Mouse (Mus musculus) stomach, embryonic 14.5 days (tissue): Measurements from ENCODE around the gene Adamts14. TPM values are rescaled to one million over a fixed set of nuclear protein-coding genes. Genes with fewer than 3 reads are reported as not detected.

ENCODE experiments used
- ATAC-seq: fragments of 200-750 bp; cut with Nextera tagmentation; 2 replicates; pipeline ENCODE4 v1.8.0; 2017; ENCODE audit warnings: low read depth, moderate TSS enrichment; ENCODE audit not compliant: insufficient number of reproducible peaks, insufficient read depth, low FRiP score
- H3K27ac ChIP-seq: fragments of 300-500 bp; sonication (generic); 2 replicates; pipeline ENCODE4 v1.5.1; 2014; ENCODE audit warnings: mild to moderate bottlenecking, low read length, moderate library complexity, mixed read lengths
- H3K27me3 ChIP-seq: fragments of 300-500 bp; sonication (generic); 2 replicates; pipeline ENCODE4 v1.6.1; 2014; ENCODE audit warnings: low read length, control low read depth, mixed read lengths; ENCODE audit not compliant: control insufficient read depth, insufficient read depth
- H3K36me3 ChIP-seq: fragments of 300-500 bp; sonication (generic); 2 replicates; pipeline ENCODE4 v1.6.1; 2014; ENCODE audit warnings: mild to moderate bottlenecking, control low read depth, low read length, moderate library complexity, mixed read lengths; ENCODE audit not compliant: control insufficient read depth, insufficient read depth
- H3K4me1 ChIP-seq: fragments of 300-500 bp; sonication (generic); 2 replicates; pipeline ENCODE4 v1.6.1; 2014; ENCODE audit warnings: low read length, control low read depth, mixed read lengths; ENCODE audit not compliant: control insufficient read depth, insufficient read depth
- H3K4me2 ChIP-seq: fragments of 300-500 bp; sonication (generic); replicated peaks from 2 replicates; pipeline ENCODE4 v1.6.1; 2014; ENCODE audit warnings: low read depth, low read length, control low read depth
- H3K4me3 ChIP-seq: fragments of 300-500 bp; sonication (generic); 2 replicates; pipeline ENCODE4 v1.5.1; 2014; ENCODE audit warnings: low read depth, low read length, control low read depth
- H3K9ac ChIP-seq: fragments of 300-500 bp; sonication (generic); replicated peaks from 2 replicates; pipeline ENCODE4 v1.6.1; 2014; ENCODE audit warnings: low read depth, mild to moderate bottlenecking, control low read depth, low read length, moderate library complexity, mixed read lengths
- H3K9me3 ChIP-seq: fragments of 300-500 bp; sonication (generic); 2 replicates; pipeline ENCODE4 v1.6.1; 2016; ENCODE audit warnings: low read depth, low read length, control low read depth; ENCODE audit not compliant: control insufficient read depth
- WGBS: fragments of 180-500 bp; shearing (Covaris S2); extraction: QIAGEN DNeasy Blood & Tissue Kit; methylation state at CpG from one replicate; pipeline ENCODE4 v1.1.7; 2014; 5-methylcytosine and 5-hydroxymethylcytosine counted together
- polyA plus RNA-seq: library from polyadenylated mRNA; unstranded; fragments of >200 nt; fragmentation: Nextera tagmentation; extraction: Ambion mirVana; gene quantifications from 2 replicates; pipeline ENCODE4 v1.2.1, GENCODE M21; 2014

Adamts14 gene
- polyA plus RNA-seq, 1 experiment from 2014 or later, result 1.4 TPM

- WGBS, result 64% methylated on average over 4 of the region's 4 CpGs
- H3K4me3 ChIP-seq, result no peak overlapping the region
- H3K36me3 ChIP-seq, result no peaks in the 10 kb centered on the region
- no peaks in the 10 kb centered on the region for H3K9me3 ChIP-seq
- H3K27ac ChIP-seq, result no peak overlapping the region
- no peaks in the 10 kb centered on the region for H3K27me3 ChIP-seq
- no peak overlapping the region for H3K9ac ChIP-seq
- H3K4me2 ChIP-seq, result no peak overlapping the region
- H3K4me1 ChIP-seq, result no peaks in the 10 kb centered on the region; the same call in 1 of the 2 replicates
- no peak for ATAC-seq
These were observed 38.9 kb downstream of the Adamts14 start for GRCm38 (mm10) chr10:61234319-61234718.

GRCm38 (mm10) chr10:61232858-61233567 is 40.2 kb downstream of the Adamts14 start:
- ATAC-seq, result no peak; the same call in 1 of the 2 replicates
- H3K4me3 ChIP-seq, result no peak overlapping the region

GRCm38 (mm10) chr10:61231756-61232155 is 41.5 kb downstream of the Adamts14 start:
- Histone ChIP-seq H3K4me3 (no peak overlapping the region), H3K4me1 (peaks cover 1% of the 10 kb centered on the region; the same call in 1 of the 2 replicates), H3K4me2 (no peak overlapping the region), H3K9me3 (no peaks in the 10 kb centered on the region), H3K9ac (no peak overlapping the region), H3K36me3 (no peaks in the 10 kb centered on the region), H3K27ac (no peak overlapping the region), H3K27me3 (no peaks in the 10 kb centered on the region)
- no peak for ATAC-seq
- WGBS, result 76% methylated on average over 3 of the region's 3 CpGs

More at GRCm38 (mm10) chr10:61232858-61233567, 40.2 kb downstream of the Adamts14 start:
- Histone ChIP-seq H3K9ac (no peak overlapping the region), H3K27ac (no peak overlapping the region), H3K4me2 (no peak overlapping the region), H3K36me3 (no peaks in the 10 kb centered on the region), H3K9me3 (no peaks in the 10 kb centered on the region), H3K27me3 (no peaks in the 10 kb centered on the region), H3K4me1 (no peaks in the 10 kb centered on the region; the same call in 1 of the 2 replicates)
- WGBS, result 50% methylated on average over 7 of the region's 7 CpGs

DNA sequence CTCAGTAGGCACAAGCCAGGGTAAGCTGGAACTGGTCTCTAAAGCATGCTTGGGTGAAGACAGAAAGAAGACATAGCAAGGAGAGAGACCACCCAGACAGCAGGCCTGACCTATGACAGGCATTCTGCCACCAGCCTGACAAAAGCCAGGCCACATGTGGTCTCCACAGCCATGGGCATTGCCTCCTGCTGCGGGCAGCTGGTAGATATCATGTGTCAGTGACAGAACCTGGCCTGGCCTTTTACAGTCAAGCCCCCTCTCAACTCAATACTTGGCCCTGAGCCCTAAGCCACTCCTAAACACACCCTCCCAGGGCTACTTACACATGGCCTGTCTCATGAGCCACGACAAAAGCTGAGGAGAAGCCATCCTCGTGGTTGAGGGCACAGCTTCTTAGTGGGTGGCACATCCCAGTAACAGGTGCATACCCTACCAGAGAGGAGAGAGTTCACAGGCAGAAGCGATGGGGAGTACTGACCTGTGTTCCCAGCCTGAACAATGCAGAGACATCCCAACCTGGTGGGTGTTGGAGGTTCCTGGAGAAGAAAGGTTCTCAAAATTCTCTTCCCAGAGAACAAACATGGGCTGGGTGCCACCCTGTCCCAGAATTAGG is 46.3 kb downstream of the Adamts14 start:
- Histone ChIP-seq H3K9ac (no peak overlapping the region), H3K9me3 (no peaks in the 10 kb centered on the region), H3K36me3 (no peaks in the 10 kb centered on the region), H3K27ac (no peak overlapping the region), H3K4me3 (no peak overlapping the region), H3K4me1 (0 out of 2 replicates have a peak, but pooled peaks cover 3% of the 10 kb centered on the region), H3K27me3 (no peaks in the 10 kb centered on the region), H3K4me2 (no peak overlapping the region)
- peak; percentile 38; the same call in 1 of the 2 replicates for ATAC-seq
- 43% methylated on average over 4 of the region's 4 CpGs for WGBS

DNA sequence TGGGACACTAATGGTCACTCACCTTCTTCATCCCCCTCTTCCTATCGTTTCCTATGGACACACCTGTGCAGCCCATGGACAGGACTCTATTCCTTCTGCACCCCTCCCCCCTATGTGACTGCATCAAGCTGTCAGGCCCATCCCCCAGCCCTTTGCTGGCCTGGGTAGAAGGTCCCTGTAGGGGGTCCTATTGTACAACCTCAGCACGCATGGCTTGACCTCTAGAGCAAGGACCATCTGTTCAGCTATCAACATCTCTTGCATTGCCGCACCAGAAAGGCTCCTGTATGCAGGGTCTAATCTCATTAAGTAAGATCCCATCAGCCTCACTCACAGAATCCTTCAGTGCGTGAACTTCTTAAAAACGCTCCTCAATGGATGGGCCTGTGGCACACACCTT is 47.5 kb downstream of the Adamts14 start:
- Histone ChIP-seq H3K4me2 (no peak overlapping the region), H3K27ac (no peak overlapping the region), H3K4me1 (0 out of 2 replicates have a peak, but pooled peaks cover 3% of the 10 kb centered on the region), H3K9me3 (no peaks in the 10 kb centered on the region), H3K4me3 (no peak overlapping the region), H3K36me3 (no peaks in the 10 kb centered on the region), H3K27me3 (no peaks in the 10 kb centered on the region), H3K9ac (no peak overlapping the region)
- 86% methylated on average over 5 of the region's 5 CpGs for WGBS
- ATAC-seq, result no peak

DNA sequence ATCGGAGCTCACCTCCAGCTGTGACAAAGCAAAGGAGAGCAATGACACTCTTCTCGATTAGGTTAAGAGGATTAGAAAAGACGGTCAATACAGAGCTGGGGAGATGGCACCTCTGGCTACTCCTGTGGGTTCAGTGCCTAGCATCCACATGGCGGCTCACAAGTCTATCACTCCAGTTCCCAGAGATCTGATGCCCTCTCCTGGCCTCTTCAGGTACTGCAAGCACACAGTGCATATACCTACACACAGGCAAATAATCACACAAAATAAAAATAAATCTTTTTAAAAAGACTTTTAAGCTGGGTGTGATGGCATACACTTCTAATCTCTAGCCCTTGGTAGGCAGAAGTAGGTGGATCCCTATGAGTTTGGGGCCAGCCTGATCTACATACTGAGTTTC is 53.9 kb downstream of the Adamts14 start:
- Histone ChIP-seq H3K36me3 (no peaks in the 10 kb centered on the region), H3K27ac (no peak overlapping the region), H3K4me1 (no peaks in the 10 kb centered on the region), H3K4me2 (no peak overlapping the region), H3K9me3 (no peaks in the 10 kb centered on the region; the same call in 1 of the 2 replicates), H3K4me3 (no peak overlapping the region), H3K9ac (no peak overlapping the region), H3K27me3 (no peaks in the 10 kb centered on the region)
- WGBS, result 94% methylated on average over 4 of the region's 4 CpGs
- ATAC-seq, result no peak

- Histone ChIP-seq H3K27ac (no peak overlapping the region), H3K4me3 (no peak overlapping the region), H3K4me1 (no peaks in the 10 kb centered on the region), H3K9ac (no peak overlapping the region), H3K4me2 (no peak overlapping the region), H3K27me3 (no peaks in the 10 kb centered on the region), H3K36me3 (no peaks in the 10 kb centered on the region), H3K9me3 (no peaks in the 10 kb centered on the region; the same call in 1 of the 2 replicates)
- 65% methylated on average over 4 of the region's 4 CpGs for WGBS
- no peak for ATAC-seq
These were observed 57.1 kb downstream of the Adamts14 start for GRCm38 (mm10) chr10:61216163-61216562.

GRCm38 (mm10) chr10:61215658-61216057 is 57.6 kb downstream of the Adamts14 start:
- H3K9me3 ChIP-seq, result no peaks in the 10 kb centered on the region; the same call in 1 of the 2 replicates
- no peak overlapping the region for H3K27ac ChIP-seq
- H3K9ac ChIP-seq, result no peak overlapping the region
- H3K4me3 ChIP-seq, result no peak overlapping the region
- no peak overlapping the region for H3K4me2 ChIP-seq
- ATAC-seq, result no peak
- no peaks in the 10 kb centered on the region for H3K27me3 ChIP-seq
- WGBS, result 95% methylated on average over 6 of the region's 6 CpGs
- no peaks in the 10 kb centered on the region for H3K4me1 ChIP-seq
- no peaks in the 10 kb centered on the region for H3K36me3 ChIP-seq
